Mouse (Mus musculus) brain, embryonic 14.5 days (tissue): Measurements from ENCODE around the gene Elmod3.

Source experiments
- CTCF ChIP-seq: fragments of 200-500 bp; IDR thresholded peaks from 2 replicates; pipeline ENCODE4 v1.5.1; 2012; ENCODE audit warnings: inconsistent platforms, mild to moderate bottlenecking, moderate library complexity, borderline replicate concordance; ENCODE audit not compliant: insufficient read depth, insufficient read length; ENCODE audit errors: extremely low read depth
- POLR2A ChIP-seq: fragments of 200-500 bp; IDR thresholded peaks from 2 replicates; pipeline ENCODE4 v1.6.1; 2012; ENCODE audit warnings: mild to moderate bottlenecking, inconsistent platforms, borderline replicate concordance; ENCODE audit not compliant: poor library complexity, insufficient read depth, insufficient read length, severe bottlenecking; ENCODE audit errors: extremely low read depth

DNA sequence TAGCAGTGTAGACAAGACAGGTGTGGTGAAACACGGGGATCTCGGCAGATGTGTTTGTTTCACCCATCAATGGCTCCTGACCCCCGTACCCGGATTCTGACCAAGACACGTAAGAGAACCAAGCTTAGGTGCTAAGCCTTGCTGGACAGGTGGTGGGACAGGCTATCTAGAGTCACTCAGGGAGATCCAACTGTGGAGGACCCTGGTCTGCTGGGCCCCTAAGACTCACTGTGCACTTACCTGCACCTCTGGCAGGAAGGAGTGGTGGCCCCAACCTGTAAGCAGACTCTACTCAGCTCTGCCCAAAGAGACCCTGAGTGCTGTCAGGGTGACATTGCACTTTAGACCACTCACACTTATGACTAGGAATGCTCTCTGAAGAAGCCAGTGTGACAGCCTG lies 77.3 kb downstream of the Elmod3 start:
- TF ChIP-seq CTCF = no peak
- TF ChIP-seq POLR2A = no peak
